Mouse (Mus musculus): ENCODE measurements at regions not wholly inside any gene's neighbourhood (a gene's known extent, or its start where the extent isn't known, plus 50 kb on each side); places are given as distances from the start of the nearest gene placed in this dataset.

DNA sequence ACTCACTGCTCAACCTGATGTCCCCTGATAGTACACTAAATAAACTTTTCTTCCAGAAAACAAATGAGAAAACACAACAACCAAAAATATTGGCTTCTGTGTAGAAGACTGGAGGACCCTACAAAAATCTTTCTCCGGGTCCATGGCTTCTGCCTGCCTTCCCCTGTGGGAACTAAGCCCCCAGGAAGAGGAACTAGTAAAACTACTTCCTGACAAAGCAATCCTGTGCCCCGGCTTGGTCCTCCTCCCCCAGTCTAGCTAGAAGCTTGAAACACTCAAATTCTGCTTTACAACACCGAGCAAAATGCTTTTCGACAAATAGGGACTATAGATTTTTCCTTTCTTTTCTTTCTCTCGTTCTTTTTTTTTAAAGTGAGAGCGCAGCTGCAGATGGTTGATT lies 51.3 kb upstream of the Mki67 start:
- no peaks in the 10 kb centered on the region for H3K27me3 ChIP-seq (ENCODE audit: poor library complexity, severe bottlenecking)

GRCm38 (mm10) chr7:135768064-135768463 lies 51.9 kb upstream of the Mki67 start:
- 88% methylated on average over 11 of the region's 11 CpGs for WGBS
- H3K4me3 ChIP-seq, result no peak overlapping the region
- no peak overlapping the region for H3K27ac ChIP-seq
- H3K4me1 ChIP-seq, result no peaks in the 10 kb centered on the region
- H3K9me3 ChIP-seq, result no peaks in the 10 kb centered on the region
- DNase-seq (ENCODE audit: extremely low spot score, low spot score), result no peak
- no peaks in the 10 kb centered on the region for H3K27me3 ChIP-seq (ENCODE audit: poor library complexity, severe bottlenecking)
- H3K36me3 ChIP-seq (replicated peaks), result no peaks in the 10 kb centered on the region

More for the DNA sequence above, 51.3 kb upstream of the Mki67 start:
- Histone ChIP-seq H3K9me3 (no peaks in the 10 kb centered on the region), H3K4me3 (no peak overlapping the region), H3K27ac (no peak overlapping the region), H3K4me1 (no peaks in the 10 kb centered on the region), H3K36me3 (replicated peaks) (no peaks in the 10 kb centered on the region)
- DNase-seq (ENCODE audit: extremely low spot score, low spot score), result no peak
- 89% methylated on average over 6 of the region's 6 CpGs for WGBS

DNA sequence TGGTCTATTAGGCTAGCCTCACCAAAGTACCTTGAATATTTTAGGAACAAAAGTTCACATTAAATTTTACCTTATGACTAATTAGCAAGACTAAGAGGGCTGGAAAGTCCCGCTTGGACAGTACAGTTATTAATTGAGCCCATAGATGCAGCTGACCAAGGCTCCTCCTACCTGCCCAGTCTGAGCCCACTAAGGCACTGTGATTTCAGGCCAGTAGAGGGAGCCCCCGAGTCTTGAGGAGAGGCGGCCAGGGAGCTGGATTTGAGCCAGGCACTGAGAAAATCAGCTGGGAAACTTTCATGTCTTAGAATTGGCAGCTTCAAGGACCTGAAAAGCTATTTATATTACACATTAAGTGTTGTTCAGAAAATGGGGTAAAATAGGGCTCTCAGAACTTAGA lies 52.4 kb upstream of the Mki67 start:
- Histone ChIP-seq H3K27ac (no peak overlapping the region), H3K27me3 (ENCODE audit: poor library complexity, severe bottlenecking) (no peaks in the 10 kb centered on the region), H3K4me1 (no peaks in the 10 kb centered on the region), H3K36me3 (replicated peaks) (no peaks in the 10 kb centered on the region), H3K9me3 (no peaks in the 10 kb centered on the region), H3K4me3 (no peak overlapping the region)
- DNase-seq (ENCODE audit: extremely low spot score, low spot score), result peak; percentile 70
- 11% methylated on average over 3 of the region's 3 CpGs for WGBS

GRCm38 (mm10) chr7:135769082-135769673 lies 53.0 kb upstream of the Mki67 start:
- no peak for DNase-seq (ENCODE audit: extremely low spot score, low spot score)
- H3K4me3 ChIP-seq, result no peak overlapping the region
- H3K9me3 ChIP-seq, result no peaks in the 10 kb centered on the region
- no peak overlapping the region for H3K27ac ChIP-seq
- H3K4me1 ChIP-seq, result no peaks in the 10 kb centered on the region
- no peaks in the 10 kb centered on the region for H3K36me3 ChIP-seq (replicated peaks)
- no peaks in the 10 kb centered on the region for H3K27me3 ChIP-seq (ENCODE audit: poor library complexity, severe bottlenecking)
- WGBS, result 85% methylated on average over 21 of the region's 21 CpGs

- WGBS, result 70% methylated on average over 6 of the region's 6 CpGs
- no peaks in the 10 kb centered on the region for H3K27me3 ChIP-seq (ENCODE audit: poor library complexity, severe bottlenecking)
- H3K27ac ChIP-seq, result no peak overlapping the region
- H3K4me3 ChIP-seq, result no peak overlapping the region
- no peaks in the 10 kb centered on the region for H3K9me3 ChIP-seq
- DNase-seq (ENCODE audit: extremely low spot score, low spot score), result no peak
- H3K36me3 ChIP-seq (replicated peaks), result no peaks in the 10 kb centered on the region
- H3K4me1 ChIP-seq, result no peaks in the 10 kb centered on the region
These were observed 53.9 kb upstream of the Mki67 start for GRCm38 (mm10) chr7:135770051-135770450.

- Histone ChIP-seq H3K9me3 (no peaks in the 10 kb centered on the region; the same call in 1 of the 2 replicates), H3K36me3 (replicated peaks) (no peaks in the 10 kb centered on the region), H3K4me3 (no peak overlapping the region), H3K27me3 (ENCODE audit: poor library complexity, severe bottlenecking) (no peaks in the 10 kb centered on the region), H3K4me1 (no peaks in the 10 kb centered on the region), H3K27ac (peak overlapping the region; percentile 48; the same call in 1 of the 2 replicates)
- no peak for DNase-seq (ENCODE audit: extremely low spot score, low spot score)
- 77% methylated on average over 7 of the region's 7 CpGs for WGBS
These were observed 59.8 kb upstream of the Mki67 start for GRCm38 (mm10) chr7:135775832-135776433.

- H3K4me1 ChIP-seq, result peaks cover 15% of the 10 kb centered on the region
- no peak for DNase-seq (ENCODE audit: extremely low spot score, low spot score)
- 76% methylated on average over 1 of the region's 1 CpGs for WGBS
- H3K36me3 ChIP-seq (replicated peaks), result no peaks in the 10 kb centered on the region
- H3K27me3 ChIP-seq (ENCODE audit: poor library complexity, severe bottlenecking), result peaks cover 14% of the 10 kb centered on the region
- H3K4me3 ChIP-seq, result no peak overlapping the region
- H3K27ac ChIP-seq, result no peak overlapping the region
- no peaks in the 10 kb centered on the region for H3K9me3 ChIP-seq
These were observed 74.0 kb upstream of the Mki67 start for GRCm38 (mm10) chr7:135790167-135790566.

GRCm38 (mm10) chr7:135790978-135791377 lies 74.8 kb upstream of the Mki67 start:
- no peak overlapping the region for H3K4me3 ChIP-seq
- DNase-seq (ENCODE audit: extremely low spot score, low spot score), result peak; percentile 73
- H3K4me1 ChIP-seq, result peaks cover 20% of the 10 kb centered on the region
- 2% methylated on average over 3 of the region's 3 CpGs for WGBS
- H3K27me3 ChIP-seq (ENCODE audit: poor library complexity, severe bottlenecking), result peaks cover 17% of the 10 kb centered on the region
- no peaks in the 10 kb centered on the region for H3K9me3 ChIP-seq
- H3K27ac ChIP-seq, result no peak overlapping the region
- H3K36me3 ChIP-seq (replicated peaks), result no peaks in the 10 kb centered on the region

GRCm38 (mm10) chr7:135791953-135792690 lies 76.0 kb upstream of the Mki67 start:
- peaks cover 17% of the 10 kb centered on the region for H3K27me3 ChIP-seq (ENCODE audit: poor library complexity, severe bottlenecking)
- H3K9me3 ChIP-seq, result no peaks in the 10 kb centered on the region
- H3K27ac ChIP-seq, result no peak overlapping the region
- 79% methylated on average over 6 of the region's 6 CpGs for WGBS
- peaks cover 20% of the 10 kb centered on the region for H3K4me1 ChIP-seq
- no peaks in the 10 kb centered on the region for H3K36me3 ChIP-seq (replicated peaks)
- H3K4me3 ChIP-seq, result no peak overlapping the region
- no peak for DNase-seq (ENCODE audit: extremely low spot score, low spot score)

DNA sequence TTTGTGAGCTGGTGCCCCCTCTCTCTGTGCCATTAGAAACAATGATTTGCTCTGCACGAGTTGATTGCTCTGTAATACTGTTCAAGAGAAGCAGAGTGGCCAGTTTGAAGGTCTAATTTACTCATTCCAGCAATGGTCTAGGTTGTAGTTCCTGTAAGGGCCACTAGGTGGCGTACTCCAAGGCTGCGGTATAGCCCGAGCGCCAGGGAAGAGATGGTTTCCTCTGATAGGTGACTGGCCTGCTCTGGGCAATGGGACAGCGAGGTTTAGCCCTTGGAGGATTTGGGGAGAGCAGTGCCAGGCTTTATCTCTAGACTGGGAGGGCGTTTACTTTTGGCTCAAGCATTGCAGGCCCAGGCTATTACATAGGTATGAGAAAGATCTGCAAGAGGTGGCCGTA lies 76.8 kb upstream of the Mki67 start:
- H3K9me3 ChIP-seq, result no peaks in the 10 kb centered on the region
- peaks cover 17% of the 10 kb centered on the region for H3K27me3 ChIP-seq (ENCODE audit: poor library complexity, severe bottlenecking)
- peaks cover 20% of the 10 kb centered on the region for H3K4me1 ChIP-seq
- H3K27ac ChIP-seq, result no peak overlapping the region
- H3K4me3 ChIP-seq, result no peak overlapping the region
- DNase-seq (ENCODE audit: extremely low spot score, low spot score), result peak; percentile 58
- WGBS, result 34% methylated on average over 8 of the region's 8 CpGs
- no peaks in the 10 kb centered on the region for H3K36me3 ChIP-seq (replicated peaks)

- Histone ChIP-seq H3K4me1 (peaks cover 27% of the 10 kb centered on the region), H3K36me3 (replicated peaks) (no peaks in the 10 kb centered on the region), H3K27ac (0 out of 2 replicates have a peak overlapping the region, but pooled peaks have one; percentile 51), H3K4me3 (no peak overlapping the region), H3K9me3 (no peaks in the 10 kb centered on the region), H3K27me3 (ENCODE audit: poor library complexity, severe bottlenecking) (peaks cover 17% of the 10 kb centered on the region)
- WGBS, result 38% methylated on average over 7 of the region's 7 CpGs
- no peak for DNase-seq (ENCODE audit: extremely low spot score, low spot score)
These were observed 78.1 kb upstream of the Mki67 start for GRCm38 (mm10) chr7:135794238-135794637.

GRCm38 (mm10) chr7:135794679-135795078 lies 78.5 kb upstream of the Mki67 start:
- H3K4me1 ChIP-seq, result peaks cover 27% of the 10 kb centered on the region
- 46% methylated on average over 2 of the region's 2 CpGs for WGBS
- no peak overlapping the region for H3K4me3 ChIP-seq
- H3K27me3 ChIP-seq (ENCODE audit: poor library complexity, severe bottlenecking), result peaks cover 17% of the 10 kb centered on the region
- no peaks in the 10 kb centered on the region for H3K36me3 ChIP-seq (replicated peaks)
- H3K9me3 ChIP-seq, result no peaks in the 10 kb centered on the region
- DNase-seq (ENCODE audit: extremely low spot score, low spot score), result no peak
- no peak overlapping the region for H3K27ac ChIP-seq

GRCm38 (mm10) chr7:135798441-135798840 lies 82.3 kb upstream of the Mki67 start:
- DNase-seq (ENCODE audit: extremely low spot score, low spot score), result no peak

More at GRCm38 (mm10) chr7:135798441-135798840, 82.3 kb upstream of the Mki67 start:
- H3K27ac ChIP-seq, result no peak overlapping the region
- no peaks in the 10 kb centered on the region for H3K36me3 ChIP-seq (replicated peaks)
- 56% methylated on average over 2 of the region's 2 CpGs for WGBS
- H3K9me3 ChIP-seq, result no peaks in the 10 kb centered on the region
- peaks cover 11% of the 10 kb centered on the region for H3K27me3 ChIP-seq (ENCODE audit: poor library complexity, severe bottlenecking)
- peaks cover 27% of the 10 kb centered on the region for H3K4me1 ChIP-seq
- no peak overlapping the region for H3K4me3 ChIP-seq
